Mouse (Mus musculus) limb, embryonic 14.5 days (tissue): ENCODE measurements at regions not wholly inside any gene's neighbourhood (a gene's known extent, or its start where the extent isn't known, plus 50 kb on each side); places are given as distances from the start of the nearest gene placed in this dataset.

Source experiments
- ATAC-seq: fragments of 200-750 bp; cut with Nextera tagmentation; 2 replicates; pipeline ENCODE4 v1.8.0; 2017; ENCODE audit warnings: low read depth, moderate number of reproducible peaks, moderate TSS enrichment; ENCODE audit not compliant: low FRiP score
- DNase-seq: peaks from one replicate; pipeline ENCODE4 v3.0.0-alpha.2; 2015; ENCODE audit warnings: low spot score
- H3K27ac ChIP-seq: fragments of 300-500 bp; sonication (generic); replicated peaks from 2 replicates; pipeline ENCODE4 v1.5.1; 2014; ENCODE audit warnings: low read depth, mild to moderate bottlenecking, low read length, moderate library complexity, mixed read lengths
- H3K27me3 ChIP-seq: fragments of 300-500 bp; sonication (generic); 2 replicates; pipeline ENCODE4 v1.6.1; 2014; ENCODE audit warnings: low read length, mixed read lengths; ENCODE audit not compliant: control insufficient read depth, insufficient read depth
- H3K36me3 ChIP-seq: fragments of 300-500 bp; sonication (generic); 2 replicates; pipeline ENCODE4 v1.6.1; 2014; ENCODE audit warnings: mild to moderate bottlenecking, low read length, moderate library complexity, mixed read lengths; ENCODE audit not compliant: control insufficient read depth, insufficient read depth
- H3K4me1 ChIP-seq: fragments of 300-500 bp; sonication (generic); 2 replicates; pipeline ENCODE4 v1.6.1; 2014; ENCODE audit warnings: antibody characterized with exemption, low read length, mixed read lengths; ENCODE audit not compliant: control insufficient read depth, insufficient read depth
- H3K4me2 ChIP-seq: fragments of 300-500 bp; sonication (generic); replicated peaks from 2 replicates; pipeline ENCODE4 v1.6.1; 2014; ENCODE audit warnings: low read depth, mild to moderate bottlenecking, low read length, moderate library complexity; ENCODE audit not compliant: severe bottlenecking
- H3K4me3 ChIP-seq: fragments of 300-500 bp; sonication (generic); replicated peaks from 2 replicates; pipeline ENCODE4 v1.5.1; 2014; ENCODE audit warnings: low read length
- H3K9ac ChIP-seq: fragments of 300-500 bp; sonication (generic); 2 replicates; pipeline ENCODE4 v1.6.1; 2014; ENCODE audit warnings: mild to moderate bottlenecking, low read depth, low read length, moderate library complexity; ENCODE audit not compliant: severe bottlenecking
- H3K9me3 ChIP-seq: fragments of 300-500 bp; sonication (generic); 2 replicates; pipeline ENCODE4 v1.6.1; 2016; ENCODE audit warnings: low read length; ENCODE audit not compliant: control insufficient read depth
- POLR2A ChIP-seq: fragments of 200-500 bp; IDR thresholded peaks from 2 replicates; pipeline ENCODE4 v1.8.0; 2012; ENCODE audit warnings: inconsistent platforms, mild to moderate bottlenecking, moderate library complexity, borderline replicate concordance; ENCODE audit not compliant: insufficient read depth, insufficient read length; ENCODE audit errors: extremely low read depth
- WGBS: fragments of 180-500 bp; shearing (Covaris S2); extraction: QIAGEN DNeasy Blood & Tissue Kit; methylation state at CpG from one replicate; pipeline ENCODE4 v1.1.7; 2014; 5-methylcytosine and 5-hydroxymethylcytosine counted together

GRCm38 (mm10) chr2:169049947-169050346, 94.6 kb upstream of the Zfp64 start:
- DNase-seq (no peak), ATAC-seq (no peak)
- H3K27ac ChIP-seq, result no peak overlapping the region
- no peaks in the 10 kb centered on the region for H3K36me3 ChIP-seq
- H3K4me1 ChIP-seq, result no peaks in the 10 kb centered on the region
- H3K27me3 ChIP-seq, result no peaks in the 10 kb centered on the region
- 85% methylated on average over 14 of the region's 14 CpGs for WGBS
- H3K4me2 ChIP-seq, result no peak overlapping the region
- no peak for TF ChIP-seq POLR2A
- H3K9me3 ChIP-seq, result no peaks in the 10 kb centered on the region
- H3K4me3 ChIP-seq, result no peak overlapping the region
- no peak overlapping the region for H3K9ac ChIP-seq

- DNase-seq (no peak), ATAC-seq (no peak)
- no peak overlapping the region for H3K4me3 ChIP-seq
- H3K27me3 ChIP-seq, result no peaks in the 10 kb centered on the region
- no peak overlapping the region for H3K27ac ChIP-seq
- H3K9me3 ChIP-seq, result peaks cover 4% of the 10 kb centered on the region; the same call in 1 of the 2 replicates
- H3K4me1 ChIP-seq, result no peaks in the 10 kb centered on the region
- H3K36me3 ChIP-seq, result no peaks in the 10 kb centered on the region
- no peak overlapping the region for H3K9ac ChIP-seq
- 88% methylated on average over 2 of the region's 2 CpGs for WGBS
- no peak overlapping the region for H3K4me2 ChIP-seq
- no peak for TF ChIP-seq POLR2A
These were observed 86.4 kb upstream of the Zfp64 start for GRCm38 (mm10) chr2:169041748-169042147.

- Histone ChIP-seq H3K27ac (no peak overlapping the region), H3K9me3 (peaks cover 4% of the 10 kb centered on the region; the same call in 1 of the 2 replicates), H3K4me2 (no peak overlapping the region), H3K4me3 (no peak overlapping the region), H3K4me1 (no peaks in the 10 kb centered on the region), H3K27me3 (no peaks in the 10 kb centered on the region), H3K9ac (no peak overlapping the region), H3K36me3 (no peaks in the 10 kb centered on the region)
- TF ChIP-seq POLR2A, result no peak
- ATAC-seq (no peak), DNase-seq (no peak)
- WGBS, result 68% methylated on average over 11 of the region's 11 CpGs
These were observed 82.6 kb upstream of the Zfp64 start for GRCm38 (mm10) chr2:169037975-169038374.

- H3K9me3 ChIP-seq, result peaks cover 4% of the 10 kb centered on the region; the same call in 1 of the 2 replicates
- H3K36me3 ChIP-seq, result no peaks in the 10 kb centered on the region
- DNase-seq, result no peak
- H3K4me1 ChIP-seq, result no peaks in the 10 kb centered on the region
- 64% methylated on average over 9 of the region's 9 CpGs for WGBS
- H3K9ac ChIP-seq, result no peak overlapping the region
- H3K4me3 ChIP-seq, result no peak overlapping the region
- H3K4me2 ChIP-seq, result no peak overlapping the region
- H3K27ac ChIP-seq, result no peak overlapping the region
- no peaks in the 10 kb centered on the region for H3K27me3 ChIP-seq
- no peak for TF ChIP-seq POLR2A
- no peak for ATAC-seq
These were observed 82.1 kb upstream of the Zfp64 start for GRCm38 (mm10) chr2:169037519-169037918.

GRCm38 (mm10) chr2:169035315-169035714, 79.9 kb upstream of the Zfp64 start:
- H3K4me3 ChIP-seq, result no peak overlapping the region
- no peaks in the 10 kb centered on the region for H3K4me1 ChIP-seq
- H3K27ac ChIP-seq, result no peak overlapping the region
- no peak overlapping the region for H3K4me2 ChIP-seq
- no peak for TF ChIP-seq POLR2A
- H3K36me3 ChIP-seq, result no peaks in the 10 kb centered on the region
- H3K9me3 ChIP-seq, result no peaks in the 10 kb centered on the region
- ATAC-seq (no peak), DNase-seq (no peak)
- H3K9ac ChIP-seq, result no peak overlapping the region
- 33% methylated on average over 3 of the region's 3 CpGs for WGBS
- no peaks in the 10 kb centered on the region for H3K27me3 ChIP-seq

- H3K36me3 ChIP-seq, result no peaks in the 10 kb centered on the region
- H3K4me3 ChIP-seq, result no peak overlapping the region
- no peaks in the 10 kb centered on the region for H3K4me1 ChIP-seq
- no peak for TF ChIP-seq POLR2A
- no peak overlapping the region for H3K4me2 ChIP-seq
- H3K27ac ChIP-seq, result no peak overlapping the region
- H3K27me3 ChIP-seq, result no peaks in the 10 kb centered on the region
- no peak for ATAC-seq
- no peaks in the 10 kb centered on the region for H3K9me3 ChIP-seq
- DNase-seq, result no peak
- WGBS, result 60% methylated on average over 15 of the region's 18 CpGs
- no peak overlapping the region for H3K9ac ChIP-seq
These were observed 78.6 kb upstream of the Zfp64 start for GRCm38 (mm10) chr2:169033997-169034396.
